Mouse (Mus musculus): ENCODE data around the gene Capns2.
"Not testable (repeated sequence)": the region's sequence is repeated elsewhere in the genome, so short reads cannot be mapped to it uniquely, and the experiment has no call there.

Gene Capns2

GRCm38 (mm10) chr8:92901107-92901506, at the start of gene Capns2:
Gene Capns2 (plus strand): TSS chr8:92901407.
- DNase-seq (ENCODE audit: low read depth) = no peak

- no peak for DNase-seq (ENCODE audit: low read depth)
These were observed 47.8 kb upstream of the Capns2 start for GRCm38 (mm10) chr8:92853188-92853983.

- no peak for DNase-seq (ENCODE audit: low read depth)
These were observed 46.5 kb upstream of the Capns2 start for GRCm38 (mm10) chr8:92854673-92855072.

- DNase-seq (ENCODE audit: low read depth) = no peak
These were observed 45.9 kb upstream of the Capns2 start, which contains the start of gene Lpcat2 for GRCm38 (mm10) chr8:92855171-92855894. Gene Lpcat2 (plus strand): TSS chr8:92855339.

GRCm38 (mm10) chr8:92856273-92856986, 44.8 kb upstream of the Capns2 start:
- DNase-seq (ENCODE audit: low read depth) = no peak

GRCm38 (mm10) chr8:92858475-92859182, 42.6 kb upstream of the Capns2 start:
- DNase-seq (ENCODE audit: low read depth) = no peak

GRCm38 (mm10) chr8:92861977-92862376, 39.2 kb upstream of the Capns2 start:
- DNase-seq (ENCODE audit: low read depth) = no peak

GRCm38 (mm10) chr8:92870281-92870680, 30.9 kb upstream of the Capns2 start:
- no peak for DNase-seq (ENCODE audit: low read depth)

- no peak for DNase-seq (ENCODE audit: low read depth)
These were observed 29.0 kb upstream of the Capns2 start for GRCm38 (mm10) chr8:92872063-92872759.

GRCm38 (mm10) chr8:92875795-92876194, 25.4 kb upstream of the Capns2 start:
- no peak for DNase-seq (ENCODE audit: low read depth)

- no peak for DNase-seq (ENCODE audit: low read depth)
These were observed 20.0 kb upstream of the Capns2 start for GRCm38 (mm10) chr8:92881247-92881646.

- DNase-seq (ENCODE audit: low read depth) = no peak
These were observed 17.4 kb upstream of the Capns2 start for GRCm38 (mm10) chr8:92883771-92884170.

- not testable (repeated sequence) for DNase-seq (ENCODE audit: low read depth)
These were observed 9.0 kb upstream of the Capns2 start for GRCm38 (mm10) chr8:92892216-92892615.

- DNase-seq (ENCODE audit: low read depth) = no peak
These were observed 7.3 kb upstream of the Capns2 start for GRCm38 (mm10) chr8:92893870-92894269.

- no peak for DNase-seq (ENCODE audit: low read depth)
These were observed 6.2 kb upstream of the Capns2 start for GRCm38 (mm10) chr8:92895053-92895452.

GRCm38 (mm10) chr8:92896056-92896455, 5.2 kb upstream of the Capns2 start:
- no peak for DNase-seq (ENCODE audit: low read depth)

- DNase-seq (ENCODE audit: low read depth) = no peak
These were observed 4.6 kb upstream of the Capns2 start for GRCm38 (mm10) chr8:92896611-92897010.

- no peak for DNase-seq (ENCODE audit: low read depth)
These were observed 3.4 kb upstream of the Capns2 start for GRCm38 (mm10) chr8:92897794-92898193.

GRCm38 (mm10) chr8:92899590-92899989, 1.6 kb upstream of the Capns2 start:
- no peak for DNase-seq (ENCODE audit: low read depth)

GRCm38 (mm10) chr8:92902981-92903380, 1.8 kb downstream of the Capns2 start:
- no peak for DNase-seq (ENCODE audit: low read depth)

- DNase-seq (ENCODE audit: low read depth) = no peak
These were observed 2.4 kb downstream of the Capns2 start for GRCm38 (mm10) chr8:92903488-92904135.
